Mouse (Mus musculus) heart, embryonic 12.5 days (tissue): ENCODE measurements around the gene Plce1. TPM values are rescaled to one million over a fixed set of nuclear protein-coding genes. Genes with fewer than 3 reads are reported as not detected.

ENCODE experiments used
- ATAC-seq: fragments of 200-750 bp; cut with Nextera tagmentation; 2 replicates; pipeline ENCODE4 v1.8.0; 2017; ENCODE audit warnings: moderate TSS enrichment, moderate library complexity; ENCODE audit not compliant: insufficient number of reproducible peaks, low FRiP score
- H3K27ac ChIP-seq: fragments of 300-500 bp; sonication (generic); 2 replicates; pipeline ENCODE4 v1.5.1; 2016; ENCODE audit warnings: mild to moderate bottlenecking, moderate library complexity; ENCODE audit not compliant: poor library complexity, severe bottlenecking
- H3K27me3 ChIP-seq: fragments of 300-500 bp; sonication (generic); replicated peaks from 2 replicates; pipeline ENCODE4 v1.6.1; 2016; ENCODE audit warnings: mild to moderate bottlenecking, moderate library complexity
- H3K36me3 ChIP-seq: fragments of 300-500 bp; sonication (generic); 2 replicates; pipeline ENCODE4 v1.6.1; 2016; ENCODE audit warnings: mild to moderate bottlenecking, moderate library complexity
- H3K4me1 ChIP-seq: fragments of 300-500 bp; sonication (generic); replicated peaks from 2 replicates; pipeline ENCODE4 v1.6.1; 2016; ENCODE audit warnings: mild to moderate bottlenecking
- H3K4me2 ChIP-seq: fragments of 300-500 bp; sonication (generic); 2 replicates; pipeline ENCODE4 v1.6.1; 2016; ENCODE audit warnings: mild to moderate bottlenecking, moderate library complexity
- H3K4me3 ChIP-seq: fragments of 300-500 bp; sonication (generic); 2 replicates; pipeline ENCODE4 v1.5.1; 2016; ENCODE audit warnings: mild to moderate bottlenecking
- H3K9ac ChIP-seq: fragments of 300-500 bp; sonication (generic); 2 replicates; pipeline ENCODE4 v1.6.1; 2016; ENCODE audit warnings: mild to moderate bottlenecking, moderate library complexity
- H3K9me3 ChIP-seq: fragments of 300-500 bp; sonication (generic); replicated peaks from 2 replicates; pipeline ENCODE4 v1.6.1; 2016; ENCODE audit warnings: mild to moderate bottlenecking, moderate library complexity
- WGBS: fragments of 180-500 bp; shearing (Covaris S2); methylation state at CpG from one replicate; pipeline ENCODE4 v1.1.7; 2016; 5-methylcytosine and 5-hydroxymethylcytosine counted together
- polyA plus RNA-seq: library from polyadenylated mRNA; unstranded; fragments of >200 nt; fragmentation: Nextera tagmentation; extraction: Ambion mirVana; gene quantifications from 2 replicates; pipeline ENCODE4 v1.2.1, GENCODE M21; 2016

Plce1 gene
- polyA plus RNA-seq, 1 experiment from 2014 or later, result 8.4 TPM

GRCm38 (mm10) chr19:38475394-38475793 is 5.5 kb upstream of the Plce1 start:
- ATAC-seq, result no peak
- 64% methylated on average over 7 of the region's 7 CpGs for WGBS
- Histone ChIP-seq H3K4me2 (no peak overlapping the region), H3K27ac (no peak overlapping the region), H3K4me1 (peaks cover 26% of the 10 kb centered on the region), H3K9ac (no peak overlapping the region), H3K4me3 (no peak overlapping the region), H3K9me3 (no peaks in the 10 kb centered on the region), H3K27me3 (no peaks in the 10 kb centered on the region), H3K36me3 (no peaks in the 10 kb centered on the region)

GRCm38 (mm10) chr19:38478286-38478685 is 2.6 kb upstream of the Plce1 start:
- H3K36me3 ChIP-seq, result no peaks in the 10 kb centered on the region
- peaks cover 41% of the 10 kb centered on the region for H3K4me1 ChIP-seq
- H3K9me3 ChIP-seq, result no peaks in the 10 kb centered on the region
- no peak overlapping the region for H3K9ac ChIP-seq
- H3K4me2 ChIP-seq, result no peak overlapping the region
- peak overlapping the region; percentile 73 for H3K27ac ChIP-seq
- no peak overlapping the region for H3K4me3 ChIP-seq
- 53% methylated on average over 5 of the region's 5 CpGs for WGBS
- H3K27me3 ChIP-seq, result 0 out of 2 replicates have a peak, but pooled peaks cover 2% of the 10 kb centered on the region
- no peak for ATAC-seq

- Histone ChIP-seq H3K4me2 (peak overlapping the region; percentile 61), H3K27ac (peak overlapping the region; percentile 61; the same call in 1 of the 2 replicates), H3K4me1 (peaks cover 43% of the 10 kb centered on the region), H3K36me3 (no peaks in the 10 kb centered on the region), H3K4me3 (peak overlapping the region; percentile 19; the same call in 1 of the 2 replicates), H3K9me3 (no peaks in the 10 kb centered on the region), H3K27me3 (0 out of 2 replicates have a peak, but pooled peaks cover 4% of the 10 kb centered on the region), H3K9ac (no peak overlapping the region)
- 12% methylated on average over 7 of the region's 7 CpGs for WGBS
- peak; percentile 62; the same call in 1 of the 2 replicates for ATAC-seq
These were observed 2.0 kb upstream of the Plce1 start for GRCm38 (mm10) chr19:38478948-38479347.

GRCm38 (mm10) chr19:38479473-38479872 is 1.4 kb upstream of the Plce1 start:
- Histone ChIP-seq H3K27ac (peak overlapping the region; percentile 71), H3K4me2 (peak overlapping the region; percentile 93), H3K9me3 (no peaks in the 10 kb centered on the region), H3K4me3 (no peak overlapping the region), H3K36me3 (no peaks in the 10 kb centered on the region), H3K27me3 (0 out of 2 replicates have a peak, but pooled peaks cover 4% of the 10 kb centered on the region), H3K4me1 (peaks cover 43% of the 10 kb centered on the region), H3K9ac (0 out of 2 replicates have a peak overlapping the region, but pooled peaks have one; percentile 18)
- WGBS, result 63% methylated on average over 5 of the region's 5 CpGs
- ATAC-seq, result no peak

GRCm38 (mm10) chr19:38480156-38480720 is 671 bp upstream of the Plce1 start:
- ATAC-seq, result no peak
- WGBS, result 14% methylated on average over 12 of the region's 12 CpGs

GRCm38 (mm10) chr19:38481906-38482305 is 997 bp downstream of the Plce1 start:
- H3K4me2 ChIP-seq, result peak overlapping the region; percentile 93
- H3K4me3 ChIP-seq, result peak overlapping the region; percentile 86
- H3K9ac ChIP-seq, result peak overlapping the region; percentile 91
- peaks cover 56% of the 10 kb centered on the region for H3K4me1 ChIP-seq
- ATAC-seq, result no peak
- 0 out of 2 replicates have a peak, but pooled peaks cover 4% of the 10 kb centered on the region for H3K27me3 ChIP-seq
- H3K9me3 ChIP-seq, result no peaks in the 10 kb centered on the region
- H3K27ac ChIP-seq, result no peak overlapping the region
- H3K36me3 ChIP-seq, result no peaks in the 10 kb centered on the region
- 24% methylated on average over 8 of the region's 8 CpGs for WGBS

More at GRCm38 (mm10) chr19:38480156-38480720, 671 bp upstream of the Plce1 start:
- Histone ChIP-seq H3K4me1 (peaks cover 43% of the 10 kb centered on the region), H3K9me3 (no peaks in the 10 kb centered on the region), H3K4me3 (peak overlapping the region; percentile 86), H3K27me3 (0 out of 2 replicates have a peak, but pooled peaks cover 4% of the 10 kb centered on the region), H3K27ac (peak overlapping the region; percentile 71), H3K9ac (peak overlapping the region; percentile 91), H3K4me2 (peak overlapping the region; percentile 93), H3K36me3 (no peaks in the 10 kb centered on the region)

- WGBS, result 30% methylated on average over 19 of the region's 19 CpGs
- Histone ChIP-seq H3K9ac (peak overlapping the region; percentile 91), H3K27me3 (0 out of 2 replicates have a peak, but pooled peaks cover 4% of the 10 kb centered on the region), H3K4me1 (peaks cover 60% of the 10 kb centered on the region), H3K4me3 (peak overlapping the region; percentile 86), H3K4me2 (peak overlapping the region; percentile 93), H3K9me3 (no peaks in the 10 kb centered on the region), H3K27ac (no peak overlapping the region; the same call in 1 of the 2 replicates), H3K36me3 (no peaks in the 10 kb centered on the region)
- no peak for ATAC-seq
These were observed 1.7 kb downstream of the Plce1 start for GRCm38 (mm10) chr19:38482406-38483181.

- Histone ChIP-seq H3K9me3 (no peaks in the 10 kb centered on the region), H3K9ac (peak overlapping the region; percentile 54; the same call in 1 of the 2 replicates), H3K4me1 (peaks cover 35% of the 10 kb centered on the region), H3K27me3 (0 out of 2 replicates have a peak, but pooled peaks cover 4% of the 10 kb centered on the region), H3K4me3 (no peak overlapping the region), H3K36me3 (no peaks in the 10 kb centered on the region), H3K27ac (no peak overlapping the region), H3K4me2 (0 out of 2 replicates have a peak overlapping the region, but pooled peaks have one; percentile 25)
- no peak for ATAC-seq
- WGBS, result 30% methylated on average over 11 of the region's 11 CpGs
These were observed 5.1 kb downstream of the Plce1 start for GRCm38 (mm10) chr19:38485779-38486555.

- Histone ChIP-seq H3K9me3 (no peaks in the 10 kb centered on the region), H3K36me3 (no peaks in the 10 kb centered on the region), H3K4me2 (no peak overlapping the region), H3K4me3 (no peak overlapping the region), H3K27me3 (0 out of 2 replicates have a peak, but pooled peaks cover 4% of the 10 kb centered on the region), H3K9ac (peak overlapping the region; percentile 39; the same call in 1 of the 2 replicates), H3K4me1 (peaks cover 27% of the 10 kb centered on the region), H3K27ac (no peak overlapping the region)
- ATAC-seq, result no peak
- WGBS, result 28% methylated on average over 4 of the region's 4 CpGs
These were observed 6.6 kb downstream of the Plce1 start for GRCm38 (mm10) chr19:38487501-38487900.

GRCm38 (mm10) chr19:38488103-38488912 is 7.4 kb downstream of the Plce1 start:
- no peaks in the 10 kb centered on the region for H3K9me3 ChIP-seq
- 0 out of 2 replicates have a peak, but pooled peaks cover 2% of the 10 kb centered on the region for H3K27me3 ChIP-seq
- peaks cover 23% of the 10 kb centered on the region for H3K4me1 ChIP-seq
- H3K9ac ChIP-seq, result no peak overlapping the region
- H3K4me2 ChIP-seq, result no peak overlapping the region
- WGBS, result 63% methylated on average over 9 of the region's 9 CpGs
- no peak overlapping the region for H3K4me3 ChIP-seq
- H3K36me3 ChIP-seq, result no peaks in the 10 kb centered on the region
- no peak for ATAC-seq
- H3K27ac ChIP-seq, result no peak overlapping the region
